Mouse (Mus musculus) bone marrow, adult 2 months (tissue): ENCODE measurements around the gene Trpm8.

Experiments used
- CTCF ChIP-seq: fragments of 200-500 bp; IDR thresholded peaks from 2 replicates; pipeline ENCODE4 v1.5.1; 2011; ENCODE audit warnings: low read length, control low read depth; ENCODE audit not compliant: control insufficient read depth, insufficient read depth
- POLR2A ChIP-seq: fragments of 200-500 bp; IDR thresholded peaks from 2 replicates; pipeline ENCODE4 v1.6.1; 2011; ENCODE audit warnings: low read depth, mild to moderate bottlenecking, control low read depth, low read length, borderline replicate concordance; ENCODE audit not compliant: control insufficient read depth

- no peak for TF ChIP-seq CTCF
- no peak for TF ChIP-seq POLR2A
Observed at GRCm38 (mm10) chr1:88378446-88378845, 101.0 kb downstream of the Trpm8 start.
